Mouse (Mus musculus) neural tube, embryonic 14.5 days (tissue): ENCODE measurements around the gene 5430419D17Rik. TPM values are rescaled to one million over a fixed set of nuclear protein-coding genes. Genes with fewer than 3 reads are reported as not detected.

Source experiments
- ATAC-seq: fragments of 200-750 bp; cut with Nextera tagmentation; 2 replicates; pipeline ENCODE4 v1.8.0; 2017; ENCODE audit warnings: low read depth, mild to moderate bottlenecking, moderate TSS enrichment, moderate library complexity
- H3K27ac ChIP-seq: fragments of 300-500 bp; sonication (generic); 2 replicates; pipeline ENCODE4 v1.5.1; 2014; ENCODE audit warnings: low read depth, mild to moderate bottlenecking, control low read depth, low read length, moderate library complexity, mixed read lengths
- H3K27me3 ChIP-seq: fragments of 300-500 bp; sonication (generic); 2 replicates; pipeline ENCODE4 v1.6.1; 2014; ENCODE audit warnings: low read length; ENCODE audit not compliant: control insufficient read depth, insufficient read depth
- H3K36me3 ChIP-seq: fragments of 300-500 bp; sonication (generic); 2 replicates; pipeline ENCODE4 v1.6.1; 2014; ENCODE audit warnings: low read length, mixed read lengths; ENCODE audit not compliant: control insufficient read depth, insufficient read depth
- H3K4me1 ChIP-seq: fragments of 300-500 bp; sonication (generic); 2 replicates; pipeline ENCODE4 v1.6.1; 2014; ENCODE audit warnings: low read length; ENCODE audit not compliant: control insufficient read depth, insufficient read depth
- H3K4me2 ChIP-seq: fragments of 300-500 bp; sonication (generic); 2 replicates; pipeline ENCODE4 v1.6.1; 2014; ENCODE audit warnings: mild to moderate bottlenecking, low read depth, low read length, control low read depth
- H3K4me3 ChIP-seq: fragments of 300-500 bp; sonication (generic); 2 replicates; pipeline ENCODE4 v1.5.1; 2014; ENCODE audit warnings: low read depth, low read length, control low read depth, mixed read lengths
- H3K9ac ChIP-seq: fragments of 300-500 bp; sonication (generic); replicated peaks from 2 replicates; pipeline ENCODE4 v1.6.1; 2014; ENCODE audit warnings: low read depth, mild to moderate bottlenecking, control low read depth, low read length, mixed read lengths
- H3K9me3 ChIP-seq: fragments of 300-500 bp; sonication (generic); 2 replicates; pipeline ENCODE4 v1.6.1; 2016; ENCODE audit warnings: low read length; ENCODE audit not compliant: control insufficient read depth
- WGBS: fragments of 180-500 bp; shearing (Covaris S2); extraction: QIAGEN DNeasy Blood & Tissue Kit; methylation state at CpG from one replicate; pipeline ENCODE4 v1.1.7; 2014; 5-methylcytosine and 5-hydroxymethylcytosine counted together
- polyA plus RNA-seq: library from polyadenylated mRNA; unstranded; fragments of >200 nt; fragmentation: Nextera tagmentation; extraction: Ambion mirVana; gene quantifications from 2 replicates; pipeline ENCODE4 v1.2.1, GENCODE M21; 2014

The 5430419D17Rik gene
- polyA plus RNA-seq, 1 experiment from 2014 or later, result not detected

GRCm38 (mm10) chr7:131265851-131266250 lies 91.6 kb downstream of the 5430419D17Rik start:
- WGBS, result 79% methylated on average over 4 of the region's 4 CpGs
- H3K36me3 ChIP-seq, result no peaks in the 10 kb centered on the region
- no peaks in the 10 kb centered on the region for H3K4me1 ChIP-seq
- no peaks in the 10 kb centered on the region for H3K27me3 ChIP-seq
- no peak overlapping the region for H3K4me2 ChIP-seq
- H3K9ac ChIP-seq, result no peak overlapping the region
- no peaks in the 10 kb centered on the region for H3K9me3 ChIP-seq
- no peak overlapping the region for H3K27ac ChIP-seq
- no peak overlapping the region for H3K4me3 ChIP-seq
- no peak for ATAC-seq

GRCm38 (mm10) chr7:131297151-131297550 lies 122.9 kb downstream of the 5430419D17Rik start:
- H3K9ac ChIP-seq, result no peak overlapping the region
- no peaks in the 10 kb centered on the region for H3K36me3 ChIP-seq
- no peak overlapping the region for H3K4me3 ChIP-seq
- no peaks in the 10 kb centered on the region for H3K4me1 ChIP-seq
- H3K27ac ChIP-seq, result no peak overlapping the region
- 81% methylated on average over 8 of the region's 8 CpGs for WGBS
- no peak for ATAC-seq
- H3K9me3 ChIP-seq, result no peaks in the 10 kb centered on the region
- no peaks in the 10 kb centered on the region for H3K27me3 ChIP-seq
- no peak overlapping the region for H3K4me2 ChIP-seq

DNA sequence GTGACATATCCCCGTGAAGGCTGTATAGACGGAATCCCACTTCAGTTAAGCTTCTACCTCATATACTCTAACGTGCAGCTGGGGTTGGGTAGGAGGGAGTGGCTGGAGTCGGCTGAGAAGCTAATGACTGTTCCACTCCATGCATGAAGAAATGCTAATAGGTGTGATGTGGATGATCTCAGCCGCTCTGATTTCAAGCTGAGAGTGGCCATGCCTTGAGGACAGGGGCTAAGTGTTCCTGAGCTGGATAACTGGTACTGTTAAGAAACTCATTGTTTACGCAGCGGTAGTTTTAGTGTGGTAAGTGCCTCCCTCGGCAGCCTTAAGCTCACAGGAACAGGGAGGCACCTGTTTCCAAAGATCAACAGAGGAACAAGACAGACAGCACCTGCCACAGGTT lies 129.1 kb downstream of the 5430419D17Rik start:
- H3K27me3 ChIP-seq, result no peaks in the 10 kb centered on the region
- 76% methylated on average over 8 of the region's 8 CpGs for WGBS
- no peak overlapping the region for H3K9ac ChIP-seq
- no peaks in the 10 kb centered on the region for H3K36me3 ChIP-seq
- H3K27ac ChIP-seq, result no peak overlapping the region
- ATAC-seq, result no peak
- no peaks in the 10 kb centered on the region for H3K9me3 ChIP-seq
- H3K4me3 ChIP-seq, result no peak overlapping the region
- no peaks in the 10 kb centered on the region for H3K4me1 ChIP-seq
- H3K4me2 ChIP-seq, result no peak overlapping the region

DNA sequence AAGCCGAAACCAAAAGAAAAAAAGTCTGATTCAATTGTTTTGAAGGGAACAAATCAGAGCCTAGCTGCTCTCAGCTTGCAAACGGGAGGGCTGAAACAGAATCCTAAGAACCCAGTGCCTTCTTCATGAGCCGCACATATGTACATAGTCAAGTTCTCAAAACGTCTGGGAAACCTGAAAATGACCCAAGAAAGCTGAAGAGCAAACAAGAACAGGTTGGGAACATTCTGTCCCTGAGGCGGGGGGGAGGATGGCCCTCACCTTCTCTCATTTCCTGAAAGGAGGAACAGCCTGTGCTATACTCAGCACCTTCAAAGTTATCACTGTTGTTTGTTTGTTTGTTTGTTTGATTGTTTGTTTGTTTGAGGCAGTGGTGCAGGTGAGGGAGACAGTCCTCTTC lies 132.5 kb downstream of the 5430419D17Rik start:
- no peak overlapping the region for H3K4me3 ChIP-seq
- no peaks in the 10 kb centered on the region for H3K36me3 ChIP-seq
- H3K9me3 ChIP-seq, result no peaks in the 10 kb centered on the region
- ATAC-seq, result no peak
- H3K27me3 ChIP-seq, result no peaks in the 10 kb centered on the region
- H3K4me1 ChIP-seq, result no peaks in the 10 kb centered on the region
- no peak overlapping the region for H3K4me2 ChIP-seq
- WGBS, result 82% methylated on average over 5 of the region's 5 CpGs
- no peak overlapping the region for H3K9ac ChIP-seq
- no peak overlapping the region for H3K27ac ChIP-seq

DNA sequence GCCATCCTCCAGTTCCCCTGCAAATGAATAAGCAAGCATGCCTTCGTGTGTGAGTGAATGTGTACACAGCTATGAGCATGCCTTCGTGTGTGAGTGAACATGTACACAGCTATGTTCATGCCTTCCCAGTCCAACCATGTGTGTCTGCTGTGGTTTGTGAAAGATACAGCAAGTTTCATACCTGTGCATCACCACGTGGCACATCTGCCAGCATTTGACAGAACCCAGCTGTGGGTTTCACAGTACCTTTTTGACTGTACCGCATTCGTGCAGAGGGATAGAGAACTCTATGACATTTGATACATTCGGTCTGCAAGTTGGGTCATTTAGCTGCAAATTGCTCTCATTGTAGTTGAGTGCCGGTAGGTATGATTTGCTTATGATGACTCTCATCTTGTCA lies 140.3 kb downstream of the 5430419D17Rik start:
- H3K27me3 ChIP-seq, result no peaks in the 10 kb centered on the region
- ATAC-seq, result no peak
- no peak overlapping the region for H3K9ac ChIP-seq
- H3K36me3 ChIP-seq, result no peaks in the 10 kb centered on the region
- H3K4me1 ChIP-seq, result no peaks in the 10 kb centered on the region
- H3K27ac ChIP-seq, result no peak overlapping the region
- H3K9me3 ChIP-seq, result no peaks in the 10 kb centered on the region
- 88% methylated on average over 7 of the region's 7 CpGs for WGBS
- H3K4me3 ChIP-seq, result no peak overlapping the region
- H3K4me2 ChIP-seq, result no peak overlapping the region

GRCm38 (mm10) chr7:131317587-131317986 lies 143.4 kb downstream of the 5430419D17Rik start:
- no peaks in the 10 kb centered on the region for H3K36me3 ChIP-seq
- no peak overlapping the region for H3K4me3 ChIP-seq
- no peak for ATAC-seq
- WGBS, result 77% methylated on average over 12 of the region's 12 CpGs
- no peaks in the 10 kb centered on the region for H3K4me1 ChIP-seq
- H3K9me3 ChIP-seq, result no peaks in the 10 kb centered on the region
- H3K27me3 ChIP-seq, result no peaks in the 10 kb centered on the region
- no peak overlapping the region for H3K4me2 ChIP-seq
- no peak overlapping the region for H3K9ac ChIP-seq
- H3K27ac ChIP-seq, result no peak overlapping the region

- H3K9ac ChIP-seq, result no peak overlapping the region
- no peaks in the 10 kb centered on the region for H3K4me1 ChIP-seq
- ATAC-seq, result no peak
- H3K9me3 ChIP-seq, result no peaks in the 10 kb centered on the region
- H3K4me2 ChIP-seq, result no peak overlapping the region
- H3K4me3 ChIP-seq, result no peak overlapping the region
- no peaks in the 10 kb centered on the region for H3K27me3 ChIP-seq
- no peak overlapping the region for H3K27ac ChIP-seq
- 88% methylated on average over 6 of the region's 7 CpGs for WGBS
- H3K36me3 ChIP-seq, result no peaks in the 10 kb centered on the region
Observed at GRCm38 (mm10) chr7:131318340-131318739, 144.1 kb downstream of the 5430419D17Rik start.

GRCm38 (mm10) chr7:131322192-131322591 lies 148.0 kb downstream of the 5430419D17Rik start, which contains the start of gene Cuzd1:
Cuzd1 (minus strand) TSS chr7:131322292.
- Histone ChIP-seq H3K4me1 (no peaks in the 10 kb centered on the region), H3K4me3 (no peak within 1 kb of the TSS), H3K9ac (no peak within 1 kb of the TSS), H3K9me3 (no peaks in the 10 kb centered on the region), H3K27ac (no peak within 1 kb of the TSS), H3K36me3 (no peaks in the 10 kb centered on the region), H3K27me3 (no peaks in the 10 kb centered on the region), H3K4me2 (no peak within 1 kb of the TSS)
- WGBS, result 76% methylated on average over 2 of the region's 2 CpGs
- ATAC-seq, result no peak

DNA sequence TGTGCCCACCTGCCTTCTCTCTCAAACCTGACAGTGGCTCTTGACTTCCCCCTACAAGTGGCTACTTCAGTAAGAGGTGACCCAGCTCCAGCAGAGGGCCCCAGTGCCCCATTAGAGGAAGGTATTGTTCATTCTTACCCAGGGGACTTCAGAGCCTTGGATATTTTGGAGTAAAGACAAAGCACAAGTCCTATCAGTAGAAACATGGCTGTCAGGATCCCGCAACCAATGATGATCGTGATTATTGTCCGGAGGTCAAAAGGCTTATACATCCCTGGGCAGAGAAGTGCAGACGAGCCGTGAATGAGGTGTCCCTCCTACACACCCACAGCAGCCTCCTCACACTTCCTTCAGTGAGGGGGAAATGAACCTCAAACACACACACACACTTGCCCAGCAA lies 152.9 kb downstream of the 5430419D17Rik start:
- Histone ChIP-seq H3K4me3 (no peak overlapping the region), H3K9me3 (no peaks in the 10 kb centered on the region), H3K4me2 (no peak overlapping the region), H3K27me3 (no peaks in the 10 kb centered on the region), H3K9ac (no peak overlapping the region), H3K4me1 (no peaks in the 10 kb centered on the region), H3K36me3 (no peaks in the 10 kb centered on the region), H3K27ac (no peak overlapping the region)
- WGBS, result 96% methylated on average over 5 of the region's 5 CpGs
- ATAC-seq, result no peak

- no peak within 1 kb of the TSS for H3K4me2 ChIP-seq
- H3K36me3 ChIP-seq, result no peaks in the 10 kb centered on the region
- 96% methylated on average over 5 of the region's 5 CpGs for WGBS
- H3K9me3 ChIP-seq, result no peaks in the 10 kb centered on the region
- no peak within 1 kb of the TSS for H3K27ac ChIP-seq
- no peak for ATAC-seq
- H3K27me3 ChIP-seq, result no peaks in the 10 kb centered on the region
- H3K4me3 ChIP-seq, result no peak within 1 kb of the TSS
- no peak within 1 kb of the TSS for H3K9ac ChIP-seq
- H3K4me1 ChIP-seq, result no peaks in the 10 kb centered on the region
Observed at GRCm38 (mm10) chr7:131329416-131329815, 155.2 kb downstream of the 5430419D17Rik start, which contains the start of gene Fam24b. Fam24b (minus strand) TSS chr7:131329516.
